Mouse (Mus musculus): Measurements from ENCODE around the gene Tent4a.

- no peak for TF ChIP-seq GATA1 (IDR thresholded peaks at IDR 0.05; ENCODE audit: borderline replicate concordance, low read length)
- no peak for TF ChIP-seq FLI1 (IDR thresholded peaks at IDR 0.05; ENCODE audit: low read length)
Observed at GRCm38 (mm10) chr13:69479906-69480305, 54.5 kb downstream of the Tent4a start.
